Mouse (Mus musculus) brown adipose tissue, adult 24 weeks (tissue): ENCODE results near the gene Ikzf5. TPM values are rescaled to one million over a fixed set of nuclear protein-coding genes. Genes with fewer than 3 reads are reported as not detected.
"Not testable (repeated sequence)": the region's sequence is repeated elsewhere in the genome, so short reads cannot be mapped to it uniquely, and the experiment has no call there.

Experiments
- H3K27ac ChIP-seq: fragments of 200-500 bp; replicated peaks from 2 replicates; pipeline ENCODE4 v1.5.1; 2012; ENCODE audit warnings: low read depth, mild to moderate bottlenecking, low read length
- H3K4me1 ChIP-seq: fragments of 200-500 bp; 2 replicates; pipeline ENCODE4 v1.6.1; 2012; ENCODE audit warnings: low read length, mixed read lengths; ENCODE audit not compliant: control insufficient read depth, insufficient read depth, insufficient read length
- H3K4me3 ChIP-seq: fragments of 200-500 bp; 2 replicates; pipeline ENCODE4 v1.5.1; 2012; ENCODE audit warnings: low read depth, mild to moderate bottlenecking, low read length, moderate library complexity; ENCODE audit not compliant: insufficient read depth
- polyA plus RNA-seq: library from polyadenylated mRNA; stranded (reverse); fragments of >200 nt; gene quantifications from 2 replicates; pipeline ENCODE4 v1.2.4, GENCODE M21; 2012; ENCODE audit not compliant: missing spikeins, insufficient read depth, insufficient read length

The Ikzf5 gene
- polyA plus RNA-seq: 12.8 and 16.4 TPM in 2 replicates

DNA sequence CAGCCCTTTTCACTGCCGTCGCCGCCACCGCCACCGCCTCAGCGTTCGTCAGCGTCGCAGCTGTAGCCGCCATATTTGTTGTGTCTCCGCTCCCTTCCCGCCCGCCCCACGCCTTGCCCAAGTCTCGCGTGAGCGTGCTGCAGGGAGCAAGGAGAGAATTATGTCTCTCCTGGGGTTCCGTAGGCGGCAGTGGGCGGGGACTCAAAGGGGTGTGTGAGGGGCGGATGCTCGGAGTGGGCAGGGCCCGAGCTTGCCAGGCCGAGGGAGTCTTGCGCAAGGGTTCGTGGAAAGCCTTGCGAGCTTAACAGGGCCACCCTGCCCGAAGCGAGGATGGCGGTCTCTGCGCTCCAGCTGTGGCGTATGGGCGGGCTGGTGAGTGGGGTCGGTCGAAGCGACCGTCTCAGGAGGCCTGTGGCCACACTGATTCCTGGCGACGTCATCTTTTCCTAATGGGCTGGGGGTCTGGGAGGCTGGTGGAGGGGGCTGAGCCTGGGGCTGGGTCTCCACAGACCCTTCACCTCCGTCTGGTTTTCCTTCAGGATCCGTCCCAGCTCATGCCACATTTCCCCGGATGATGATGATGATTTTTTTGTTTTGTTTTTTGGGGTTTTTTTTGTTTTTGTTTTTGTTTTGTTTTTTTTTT, at the start of gene Ikzf5, which contains the start of gene Acadsb:
Gene Ikzf5 (minus strand): TSS at position 106 of the 643 bp plus-strand sequence.
Gene Acadsb (plus strand): TSS at position 186 of the 643 bp plus-strand sequence.
- H3K4me3 ChIP-seq: peak within 1 kb of the TSS; percentile 91
- H3K4me1 ChIP-seq: peaks cover 10% of the 10 kb centered on the region
- H3K27ac ChIP-seq: peak within 1 kb of the TSS; percentile 59

DNA sequence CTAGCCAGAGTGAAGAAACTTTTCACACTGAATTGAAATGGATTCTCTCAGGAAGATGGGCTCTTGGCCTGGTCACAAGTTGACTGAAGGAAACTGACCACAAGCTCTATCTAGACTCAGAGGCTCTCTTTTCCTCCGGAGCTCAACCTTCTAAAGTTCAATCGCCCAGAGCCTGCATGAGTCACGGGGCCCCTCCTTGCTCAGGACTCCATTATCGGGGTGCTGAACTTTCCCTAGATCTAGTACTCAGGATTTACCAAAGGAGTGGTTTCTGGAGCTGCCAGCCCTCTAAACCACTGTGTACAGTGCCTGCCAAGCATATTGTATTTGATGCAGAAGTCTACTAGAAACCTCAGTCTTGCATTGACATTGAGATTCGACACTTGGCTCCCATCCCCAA, 46.4 kb upstream of the Ikzf5 start:
- Histone ChIP-seq H3K4me1 (no peaks in the 10 kb centered on the region), H3K4me3 (no peak overlapping the region), H3K27ac (no peak overlapping the region)

DNA sequence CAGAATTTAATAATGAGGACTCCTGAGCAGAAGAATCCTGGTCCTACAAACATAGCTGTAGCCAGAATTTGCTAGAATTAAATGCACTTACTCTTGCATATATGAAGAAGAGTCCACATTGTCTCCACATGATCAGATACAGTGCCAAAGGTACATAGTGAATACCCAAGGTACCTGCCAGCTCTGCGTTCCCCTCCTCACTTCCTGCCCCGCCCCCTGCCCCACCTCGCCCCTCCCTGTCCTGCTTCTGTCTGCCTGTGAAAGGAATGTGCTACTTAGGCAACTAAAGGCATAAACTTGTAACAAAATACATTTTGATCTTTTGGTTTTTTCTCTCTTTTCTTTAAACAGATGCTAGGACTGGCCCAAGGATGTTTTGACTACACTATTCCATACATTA, 26.7 kb upstream of the Ikzf5 start:
- Histone ChIP-seq H3K4me1 (no peaks in the 10 kb centered on the region), H3K27ac (no peak overlapping the region), H3K4me3 (no peak overlapping the region)

DNA sequence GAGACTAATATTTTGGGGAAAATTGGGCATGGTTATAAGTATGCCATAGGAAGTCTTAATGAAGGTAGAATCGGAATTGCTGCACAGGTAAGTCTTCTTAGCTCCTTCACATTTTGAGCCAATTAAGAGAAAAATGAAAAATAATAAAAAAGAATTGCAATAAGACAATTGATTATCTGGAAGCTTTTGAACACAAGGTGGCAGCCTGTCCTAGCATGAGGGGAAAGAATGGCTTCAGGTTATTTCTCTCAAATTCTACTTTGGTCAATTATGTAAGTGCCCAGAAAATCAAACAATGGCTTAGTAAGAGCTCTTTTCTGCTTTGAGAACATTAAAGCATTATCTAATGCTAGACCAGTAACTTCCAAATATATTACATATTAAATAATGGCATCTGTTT, 24.0 kb upstream of the Ikzf5 start:
- Histone ChIP-seq H3K4me3 (no peak overlapping the region), H3K4me1 (no peaks in the 10 kb centered on the region), H3K27ac (no peak overlapping the region)

DNA sequence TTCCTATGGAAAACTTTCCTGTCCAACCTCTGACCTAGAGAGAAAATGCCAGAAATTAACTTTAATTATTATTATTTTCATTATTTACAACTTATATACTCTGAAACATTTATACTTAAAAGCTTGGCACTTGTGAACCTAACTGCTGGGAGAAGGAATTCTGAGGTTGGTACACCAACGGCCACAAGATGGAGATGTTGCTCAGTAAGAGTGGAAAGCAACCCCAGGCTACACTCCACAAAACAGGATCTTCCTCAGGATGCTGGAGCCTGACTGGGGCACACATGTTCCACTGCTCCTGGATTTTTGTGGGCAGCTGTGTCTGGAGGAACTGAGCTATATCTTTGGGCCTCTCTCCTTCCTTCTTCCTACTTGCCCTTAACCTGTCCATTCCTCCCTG, 21.9 kb upstream of the Ikzf5 start:
- no peak overlapping the region for H3K27ac ChIP-seq
- H3K4me1 ChIP-seq: no peaks in the 10 kb centered on the region
- no peak overlapping the region for H3K4me3 ChIP-seq

DNA sequence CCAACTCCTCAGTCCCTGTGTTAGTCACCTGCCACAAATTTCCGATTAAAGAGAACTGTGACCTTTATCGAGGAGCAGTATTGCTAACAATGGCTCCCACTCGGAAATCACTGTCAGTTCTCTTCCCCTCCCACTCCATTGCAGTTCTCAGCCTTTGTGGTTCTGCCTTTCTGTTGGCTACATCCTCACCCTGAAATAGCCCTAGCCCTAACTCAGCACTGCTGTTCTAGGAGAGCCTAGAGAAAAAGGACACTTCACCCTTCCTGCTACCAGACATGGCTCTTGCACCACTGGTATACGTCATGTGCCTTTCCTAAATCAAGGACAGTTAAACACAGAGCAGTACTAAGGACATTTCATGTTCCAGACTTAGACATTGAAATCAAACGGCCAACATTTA, 17.0 kb upstream of the Ikzf5 start:
- Histone ChIP-seq H3K4me1 (no peaks in the 10 kb centered on the region), H3K27ac (no peak overlapping the region), H3K4me3 (no peak overlapping the region)

DNA sequence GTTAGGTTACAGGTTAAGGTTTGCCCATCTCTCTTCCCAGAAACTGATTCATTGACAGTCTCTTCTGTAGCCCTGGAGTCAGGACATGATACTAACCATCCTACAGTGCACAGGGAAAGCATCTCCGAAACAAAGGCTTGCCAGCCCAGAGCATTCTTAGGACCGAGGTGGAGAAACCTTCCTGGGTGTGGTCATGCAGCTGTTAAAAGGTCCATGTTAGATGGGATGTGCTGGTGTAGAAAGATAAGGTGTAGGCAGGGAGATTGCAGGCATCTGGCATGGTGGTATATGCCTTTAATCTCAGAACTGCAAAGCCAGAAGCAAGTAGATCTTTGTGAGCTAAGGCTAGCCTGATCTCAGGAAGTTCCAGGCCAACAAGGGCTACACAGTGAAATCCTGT, 14.6 kb upstream of the Ikzf5 start:
- no peak overlapping the region for H3K4me3 ChIP-seq
- no peak overlapping the region for H3K27ac ChIP-seq
- H3K4me1 ChIP-seq: no peaks in the 10 kb centered on the region

DNA sequence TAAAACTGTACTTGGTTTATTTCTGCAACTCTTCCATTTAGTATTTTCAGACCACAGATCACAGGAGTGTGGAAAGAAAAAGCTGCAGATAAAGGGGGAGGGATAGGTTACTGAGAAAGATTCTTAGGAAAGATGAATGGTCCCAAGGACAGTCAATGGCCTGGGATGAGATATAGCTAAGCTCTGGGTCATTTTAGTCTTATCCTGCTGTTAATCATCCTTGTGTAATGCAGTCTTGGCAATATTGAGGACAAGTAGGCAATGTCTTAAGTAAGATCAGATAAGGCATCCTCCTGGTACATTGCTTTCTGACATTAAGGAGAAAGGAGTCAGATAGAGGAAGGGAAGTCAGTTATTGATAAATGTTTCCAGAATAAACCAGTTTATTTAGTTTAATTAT, 7.3 kb upstream of the Ikzf5 start:
- H3K4me1 ChIP-seq: no peaks in the 10 kb centered on the region
- H3K27ac ChIP-seq: no peak overlapping the region
- no peak overlapping the region for H3K4me3 ChIP-seq

DNA sequence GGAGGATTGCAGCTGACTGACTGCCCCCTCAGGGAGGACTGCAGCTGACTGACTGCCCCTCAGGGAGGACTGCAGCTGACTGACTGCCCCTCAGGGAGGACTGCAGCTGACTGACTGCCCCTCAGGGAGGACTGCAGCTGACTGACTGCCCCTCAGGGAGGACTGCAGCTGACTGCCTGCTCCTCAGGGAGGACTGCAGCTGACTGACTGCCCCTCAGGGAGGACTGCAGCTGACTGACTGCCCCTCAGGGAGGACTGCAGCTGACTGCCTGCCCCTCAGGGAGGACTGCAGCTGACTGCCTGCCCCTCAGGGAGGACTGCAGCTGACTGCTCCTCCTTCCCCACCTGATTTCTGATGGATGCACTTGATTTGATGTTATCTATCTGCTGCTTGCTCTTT, 6.4 kb upstream of the Ikzf5 start:
- H3K4me3 ChIP-seq, H3K27ac ChIP-seq, H3K4me1 ChIP-seq: not testable (repeated sequence)

DNA sequence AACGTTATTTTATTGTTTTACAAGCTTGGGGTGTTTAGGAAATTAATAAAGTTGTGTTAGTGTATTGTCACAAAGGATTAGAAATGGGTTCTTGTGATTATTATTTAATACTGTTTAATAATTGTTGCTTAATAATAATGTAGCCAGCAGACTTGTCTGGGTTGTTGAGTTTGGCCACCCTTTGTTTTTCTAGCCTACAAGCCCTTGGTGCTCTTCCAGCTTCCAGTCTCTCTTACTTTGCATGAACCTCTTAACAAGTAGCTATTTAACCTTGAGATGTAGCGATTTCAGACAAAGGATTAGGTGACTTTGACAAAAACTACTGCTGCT, 1.6 kb upstream of the Ikzf5 start:
- Histone ChIP-seq H3K4me1 (peaks cover 10% of the 10 kb centered on the region), H3K4me3 (no peak overlapping the region), H3K27ac (no peak overlapping the region)

DNA sequence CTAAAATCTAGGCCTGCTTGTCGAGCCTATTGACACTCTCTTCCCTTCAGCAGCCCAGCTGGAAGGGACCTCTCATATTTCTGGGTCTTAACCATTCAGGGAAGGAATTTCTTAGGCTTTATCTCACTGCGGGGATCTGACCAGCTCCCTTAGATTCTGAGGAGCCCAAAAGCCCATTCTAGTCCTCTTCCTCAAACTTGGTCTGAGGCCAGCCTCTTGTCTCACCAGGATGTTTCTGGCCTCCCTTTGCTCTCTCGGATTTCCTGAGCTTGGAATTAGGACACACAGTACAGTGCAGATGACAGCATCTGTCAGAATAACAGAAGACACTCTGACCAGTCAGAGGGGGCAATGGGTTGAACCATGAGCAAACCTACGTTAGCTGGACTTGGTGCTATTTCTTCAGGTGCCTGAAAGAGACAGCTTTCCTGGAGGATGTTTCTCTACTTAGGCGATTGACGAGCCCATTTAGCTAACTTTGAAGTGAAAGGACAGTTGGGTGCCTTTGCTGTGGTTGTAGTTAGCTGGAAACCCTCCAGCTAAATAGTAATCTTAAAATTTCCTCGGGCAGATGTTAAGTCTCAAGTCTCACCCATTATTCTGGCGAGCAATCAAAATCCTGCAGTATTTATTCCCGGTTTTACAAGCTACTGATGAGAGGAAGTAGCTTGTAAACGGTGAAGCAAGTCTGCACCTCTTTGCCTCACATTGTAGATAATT, 1.1 kb upstream of the Ikzf5 start:
- Histone ChIP-seq H3K27ac (no peak overlapping the region), H3K4me3 (peak overlapping the region; percentile 79), H3K4me1 (peaks cover 10% of the 10 kb centered on the region)

DNA sequence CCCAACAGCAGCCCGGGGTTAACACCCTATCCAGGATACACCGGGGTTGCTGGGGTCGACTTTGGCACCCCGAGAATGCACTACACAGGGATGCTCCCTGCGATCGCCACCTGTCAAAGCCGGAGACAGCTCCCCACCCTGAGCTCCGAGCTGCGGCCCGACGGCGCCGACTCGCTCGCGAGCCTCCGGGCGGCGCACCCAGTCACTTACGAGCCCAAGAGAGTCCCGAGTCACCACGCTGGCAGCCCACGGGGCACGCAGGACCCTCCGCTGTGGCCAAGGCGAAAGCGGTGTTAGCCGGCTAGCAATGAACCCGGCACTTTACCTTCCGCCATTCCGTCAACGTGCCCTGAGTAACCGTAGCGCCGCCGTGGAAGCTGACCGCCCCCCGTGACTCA, 334 bp downstream of the Ikzf5 start:
- peak overlapping the region; percentile 91 for H3K4me3 ChIP-seq
- peak overlapping the region; percentile 59 for H3K27ac ChIP-seq
- peaks cover 10% of the 10 kb centered on the region for H3K4me1 ChIP-seq

DNA sequence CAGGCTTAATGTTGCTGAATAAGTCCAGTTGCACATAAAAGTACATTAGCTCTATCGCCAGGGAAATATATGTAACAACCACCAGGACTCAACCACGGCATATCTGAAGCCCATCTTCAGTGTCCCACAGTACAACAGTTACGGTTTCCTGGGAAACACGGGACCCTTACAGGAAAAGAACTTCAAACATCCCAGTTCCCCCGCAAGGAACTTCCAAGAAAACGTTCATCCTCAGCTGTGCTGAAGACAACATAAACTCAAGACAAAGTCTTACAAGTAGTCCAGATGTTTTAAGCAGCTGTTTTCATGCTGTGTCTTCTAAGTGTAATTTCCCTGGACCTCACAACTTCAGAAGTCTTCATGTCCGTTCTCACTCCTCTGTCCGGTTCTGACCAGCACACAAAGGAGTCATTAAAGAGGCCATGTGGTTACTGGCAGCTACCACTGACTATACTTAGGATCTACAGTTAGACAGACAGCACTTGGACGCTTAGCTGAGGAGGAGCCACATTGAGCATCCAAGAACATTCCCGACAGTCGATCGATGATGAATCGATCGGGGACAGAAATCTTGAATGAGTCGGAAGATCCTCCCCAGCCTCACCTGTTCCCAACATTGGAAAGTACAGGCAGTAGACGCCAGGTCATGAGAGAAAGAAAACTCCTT, 867 bp downstream of the Ikzf5 start:
- H3K4me3 ChIP-seq: peak overlapping the region; percentile 91
- peaks cover 12% of the 10 kb centered on the region for H3K4me1 ChIP-seq
- H3K27ac ChIP-seq: peak overlapping the region; percentile 59

DNA sequence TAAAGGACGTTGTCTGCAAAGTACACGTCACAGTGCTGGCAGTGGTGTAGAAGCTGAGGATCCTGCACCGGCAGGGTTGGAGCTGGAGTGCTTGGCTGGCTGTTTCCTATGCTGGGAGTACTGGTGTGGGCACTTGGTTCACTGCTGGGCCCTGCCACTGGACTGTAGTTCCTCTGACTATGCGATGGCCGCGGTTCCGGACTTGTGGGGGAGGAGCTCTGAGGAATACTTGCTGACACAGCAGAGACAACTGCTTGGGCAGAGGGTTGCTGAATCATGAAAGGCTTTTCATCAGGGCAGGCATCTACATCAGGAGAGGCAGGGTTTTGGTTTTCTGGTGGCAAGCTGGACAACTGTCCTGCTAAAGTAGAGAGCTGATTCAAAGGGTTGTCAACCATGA, 18.6 kb downstream of the Ikzf5 start:
- H3K27ac ChIP-seq, H3K4me3 ChIP-seq, H3K4me1 ChIP-seq: not testable (repeated sequence)

DNA sequence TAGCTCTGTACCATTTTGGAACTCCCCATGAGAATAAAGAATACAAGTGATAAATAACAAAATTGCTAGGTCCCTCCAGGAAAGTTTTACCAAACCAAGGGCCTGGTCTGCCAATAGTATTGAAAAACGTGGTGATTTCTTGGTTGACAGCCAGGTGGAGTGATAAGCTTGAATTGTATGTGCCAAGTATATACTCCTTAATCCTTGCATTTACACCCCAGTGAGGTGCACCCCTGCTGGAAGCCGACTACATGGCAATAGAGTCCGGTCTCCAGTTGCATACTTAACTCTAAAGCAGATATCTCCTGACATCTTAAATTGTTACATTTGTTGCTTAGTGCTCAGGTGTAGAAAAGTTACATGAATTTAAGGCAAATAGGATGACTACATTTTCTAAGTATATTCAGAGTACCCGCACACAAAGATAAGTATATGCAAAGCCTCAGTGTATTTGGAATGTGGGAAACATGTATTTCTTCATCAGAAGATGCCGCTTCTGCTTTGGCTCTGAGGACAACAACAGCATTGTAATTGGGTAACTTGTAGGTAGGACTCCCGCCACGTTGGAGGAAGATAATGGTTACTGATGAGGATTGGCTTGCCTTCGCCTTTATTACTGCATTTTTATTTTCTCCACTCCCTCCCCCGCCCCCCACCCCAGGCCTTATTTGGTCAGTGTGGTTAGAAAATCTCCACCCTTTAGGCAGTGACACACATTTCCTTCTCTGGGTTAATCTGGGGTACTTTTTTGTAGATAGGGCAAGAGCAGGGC, 38.3 kb downstream of the Ikzf5 start:
- H3K4me1 ChIP-seq: no peaks in the 10 kb centered on the region
- no peak overlapping the region for H3K27ac ChIP-seq
- H3K4me3 ChIP-seq: peak overlapping the region; percentile 16; the same call in 1 of the 2 replicates
